Mouse (Mus musculus): ENCODE results near the gene Vangl2. TPM values are rescaled to one million over a fixed set of nuclear protein-coding genes. Genes with fewer than 3 reads are reported as not detected.

The Vangl2 gene
- 2.1 and 2.7 TPM in 2 replicates for polyA plus RNA-seq (2012; rRNA removed)

DNA sequence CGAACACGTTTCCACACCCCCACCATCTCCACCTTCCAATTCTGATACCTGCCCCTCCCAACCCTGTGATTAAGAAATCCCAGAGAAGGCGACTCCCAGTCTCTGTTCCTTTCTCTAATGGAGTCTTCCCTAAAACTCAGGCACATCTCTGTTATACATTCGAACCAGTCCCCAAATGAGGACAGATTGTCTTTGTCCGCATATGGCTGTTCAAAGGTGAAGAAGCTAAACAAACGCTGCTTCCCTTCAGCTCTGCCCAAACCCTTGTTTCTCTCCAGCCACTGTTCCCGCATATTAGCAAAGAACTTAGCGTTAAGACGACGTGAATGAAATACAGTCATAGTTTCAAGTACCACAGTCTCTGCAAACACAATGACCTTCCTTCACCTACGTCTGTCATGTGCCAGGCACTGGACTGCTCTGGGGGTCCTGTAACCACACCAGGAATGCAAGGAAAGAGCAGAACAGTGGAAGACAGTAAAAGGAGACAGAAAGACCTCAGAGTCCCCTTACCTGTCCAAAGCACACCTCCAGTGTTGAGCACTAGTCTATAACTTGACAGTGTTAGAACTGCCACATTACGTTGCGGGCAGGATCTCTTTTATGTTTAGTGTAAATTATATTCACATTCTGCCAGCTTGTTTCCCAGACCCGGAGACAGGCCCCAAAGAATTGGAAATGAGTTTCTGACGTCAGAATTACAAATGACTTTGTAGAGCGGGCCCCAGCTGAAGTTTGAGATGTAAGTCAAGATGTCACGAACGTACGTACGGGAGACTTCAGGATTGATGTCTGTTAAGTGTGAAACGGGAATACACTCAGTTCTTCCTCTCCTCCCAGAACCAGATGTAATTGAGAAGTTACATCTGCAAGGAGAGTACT is at the start of gene Vangl2:
Gene Vangl2, minus strand, starts transcription at position 51 of the 882 bp plus-strand sequence.

DNA sequence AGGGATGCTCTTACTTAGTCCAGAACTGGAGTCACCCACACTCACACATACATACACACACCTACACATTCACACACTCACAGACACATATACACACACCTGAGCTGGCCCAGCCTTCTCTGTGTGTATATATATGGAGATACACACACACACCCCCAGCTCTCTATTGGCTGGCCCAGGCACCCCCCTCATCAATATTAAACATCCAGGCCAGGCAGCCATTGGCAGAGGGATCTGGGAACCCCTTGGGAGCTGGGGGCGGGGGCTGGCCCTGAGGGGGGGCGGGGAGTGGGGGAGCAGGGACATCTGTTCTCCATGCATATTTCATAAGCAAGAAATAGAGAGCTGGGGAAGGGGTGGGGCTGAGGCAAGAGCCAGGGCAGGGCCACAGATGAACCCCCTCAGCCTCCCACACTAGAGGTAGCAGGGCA is 29.3 kb upstream of the Vangl2 start, which contains the start of gene Nhlh1:
Gene Nhlh1, minus strand, starts transcription at position 83 of the 431 bp plus-strand sequence.

Other genes starting within 250 kb of the Vangl2 start
- 0.16 and 0.50 TPM in 2 replicates for gene Cd84, start 188.7 kb downstream of the Vangl2 start, polyA plus RNA-seq (2012; rRNA removed)
- gene Gm10521, start 132.8 kb downstream of the Vangl2 start, polyA plus RNA-seq (2012; rRNA removed), result 0.02 TPM in 1 of 2 replicates, not detected in the other
- 0.03 TPM in 1 of 2 replicates, not detected in the other for gene Slamf6, start 110.9 kb downstream of the Vangl2 start, polyA plus RNA-seq (2012; rRNA removed)
- gene Nhlh1, start 29.1 kb upstream of the Vangl2 start, polyA plus RNA-seq (2012; rRNA removed), result not detected in 2 replicates
- 9.9 and 13.8 TPM in 2 replicates for gene Copa, start 54.1 kb upstream of the Vangl2 start, polyA plus RNA-seq (2012; rRNA removed)
- gene Ncstn, start 54.4 kb upstream of the Vangl2 start, polyA plus RNA-seq (2012; rRNA removed), result 29.2 and 36.4 TPM in 2 replicates
- 38.8 and 43.0 TPM in 2 replicates for gene Pex19, start 98.3 kb upstream of the Vangl2 start, polyA plus RNA-seq (2012; rRNA removed)
- gene Dcaf8, start 119.6 kb upstream of the Vangl2 start, polyA plus RNA-seq (2012; rRNA removed), result 12.9 and 15.0 TPM in 2 replicates
- 17.5 and 18.0 TPM in 2 replicates for gene Pea15a, start 178.4 kb upstream of the Vangl2 start, polyA plus RNA-seq (2012; rRNA removed)
- 4.1 and 8.0 TPM in 2 replicates for gene Casq1, start 191.4 kb upstream of the Vangl2 start, polyA plus RNA-seq (2012; rRNA removed)
- gene Atp1a4, start 230.0 kb upstream of the Vangl2 start, polyA plus RNA-seq (2012; rRNA removed), result 0.10 TPM in 1 of 2 replicates, not detected in the other
- gene Igsf8, start 233.2 kb upstream of the Vangl2 start, polyA plus RNA-seq (2012; rRNA removed), result 52.9 and 69.9 TPM in 2 replicates